Mouse (Mus musculus) brain, embryonic 14.5 days (tissue): Measurements from ENCODE around the gene Bco2. TPM values are rescaled to one million over a fixed set of nuclear protein-coding genes. Genes with fewer than 3 reads are reported as not detected.

Experiments
- DNase-seq: peaks from one replicate; pipeline ENCODE4 v3.0.0-alpha.2; 2011; ENCODE audit warnings: low read depth
- CTCF ChIP-seq: fragments of 200-500 bp; IDR thresholded peaks from 2 replicates; pipeline ENCODE4 v1.5.1; 2012; ENCODE audit warnings: inconsistent platforms, mild to moderate bottlenecking, moderate library complexity, borderline replicate concordance; ENCODE audit not compliant: insufficient read depth, insufficient read length; ENCODE audit errors: extremely low read depth
- POLR2A ChIP-seq: fragments of 200-500 bp; IDR thresholded peaks from 2 replicates; pipeline ENCODE4 v1.6.1; 2012; ENCODE audit warnings: mild to moderate bottlenecking, inconsistent platforms, borderline replicate concordance; ENCODE audit not compliant: poor library complexity, insufficient read depth, insufficient read length, severe bottlenecking; ENCODE audit errors: extremely low read depth
- polyA plus RNA-seq: library from polyadenylated mRNA; depleted of rRNA; stranded (reverse); fragments of >200 nt; gene quantifications from 2 replicates; pipeline ENCODE4 v1.2.3, GENCODE M21; 2012

The Bco2 gene
- polyA plus RNA-seq, 1 experiment: 0.26 TPM

DNA sequence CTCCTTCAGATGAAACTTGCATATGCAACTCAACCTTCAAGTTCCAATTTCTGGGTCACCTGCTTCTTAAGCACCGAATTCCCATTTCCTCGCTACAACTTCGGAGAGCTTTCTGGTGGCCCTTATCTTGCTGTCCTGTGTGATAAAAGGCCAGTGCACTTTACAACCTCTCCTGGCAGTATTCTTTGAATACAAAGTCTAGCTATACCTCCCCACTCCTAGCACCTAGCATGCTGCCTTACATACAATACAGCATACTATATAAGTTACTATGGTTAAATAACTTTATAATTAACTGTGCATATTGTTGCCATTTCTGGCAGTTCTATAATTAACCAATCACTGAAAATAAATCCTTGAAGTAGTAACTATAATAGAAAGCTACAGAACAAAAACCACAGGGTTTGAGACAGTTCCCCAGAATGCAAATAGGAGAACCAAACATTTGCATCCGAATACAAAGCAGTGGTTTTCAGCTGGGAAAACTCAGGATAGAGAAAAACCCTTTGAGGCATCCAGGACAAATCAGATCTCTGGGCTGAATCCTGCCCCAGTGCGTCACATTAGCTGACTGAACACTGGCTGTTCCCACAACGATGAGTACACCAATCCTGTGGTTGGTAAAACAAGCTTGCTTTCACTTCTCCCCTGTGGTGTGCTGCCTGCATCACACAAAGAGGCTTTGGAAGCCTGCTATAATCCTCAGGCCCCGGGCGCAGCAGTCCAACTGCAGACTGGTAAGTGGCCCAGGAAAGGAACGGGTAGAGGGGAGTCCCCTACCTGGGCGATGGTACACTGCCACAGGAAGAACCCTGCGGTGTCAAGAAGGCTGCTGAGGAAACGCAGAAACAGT lies 514 bp downstream of the Bco2 start, which contains the start of gene Il18:
Gene Il18 (plus strand): TSS at position 587 of the 853 bp plus-strand sequence.
- TF ChIP-seq POLR2A (peak; percentile 17; the same call in 1 of the 2 replicates), CTCF (no peak)
- DNase-seq: peak; percentile 96

DNA sequence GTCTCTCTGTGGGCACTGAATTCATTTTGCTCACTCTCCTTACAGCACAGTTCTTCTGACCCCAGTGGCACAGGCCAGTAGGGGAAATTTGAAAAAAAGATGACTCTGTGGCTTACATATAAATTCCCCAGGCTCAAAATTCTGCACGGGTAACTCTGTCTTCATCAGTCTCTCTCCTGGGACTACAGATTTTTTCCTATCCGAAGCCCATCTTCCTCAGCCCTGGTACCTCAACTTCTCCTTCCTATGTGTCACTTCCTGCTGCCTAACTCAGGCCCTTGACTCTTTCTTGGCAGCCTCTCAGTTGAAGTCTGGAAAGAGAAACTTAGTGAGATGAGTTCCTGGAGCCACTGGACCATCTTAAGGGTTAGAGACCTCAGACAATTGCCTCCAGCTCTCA lies 1.4 kb downstream of the Bco2 start:
- TF ChIP-seq CTCF: no peak
- no peak for TF ChIP-seq POLR2A
- no peak for DNase-seq

DNA sequence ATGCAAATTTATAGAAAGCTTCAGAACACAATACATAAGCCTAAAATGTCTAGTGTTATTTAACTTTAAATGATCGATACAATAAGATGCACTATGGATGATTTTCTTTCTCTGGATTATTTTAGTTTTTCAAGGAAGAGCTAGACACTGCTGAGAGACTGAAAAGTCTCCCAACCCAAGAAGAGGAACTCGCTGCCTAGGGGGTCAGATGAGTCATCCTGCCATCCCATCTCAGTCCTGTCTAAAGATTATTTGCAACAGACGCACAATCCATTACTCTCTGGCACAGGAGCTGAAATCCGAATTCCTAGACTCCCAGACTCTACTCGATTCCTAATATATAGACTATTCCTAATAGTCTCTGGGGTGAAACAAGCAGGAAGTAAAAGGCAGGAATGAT lies 2.8 kb downstream of the Bco2 start:
- DNase-seq: no peak
- TF ChIP-seq POLR2A (no peak), CTCF (no peak)

DNA sequence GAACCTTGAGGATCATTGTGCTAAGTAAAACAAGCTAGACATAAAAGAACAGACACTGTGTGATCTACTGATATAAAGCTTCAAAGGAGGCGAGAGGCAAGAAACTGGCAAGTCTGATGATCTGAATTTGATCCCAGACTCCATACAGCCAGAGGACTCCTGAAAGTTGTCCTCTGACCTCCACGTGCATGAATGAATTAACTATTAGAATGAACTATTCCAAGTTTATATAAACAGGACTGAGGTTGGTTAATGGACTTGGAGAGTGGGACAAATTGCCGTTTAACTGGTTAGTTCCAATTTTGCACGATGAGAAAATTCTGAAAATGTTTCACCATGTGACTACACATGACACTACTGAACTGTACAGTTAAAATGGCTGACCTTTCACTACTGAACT lies 6.0 kb downstream of the Bco2 start:
- no peak for DNase-seq
- TF ChIP-seq POLR2A (no peak), CTCF (no peak)

DNA sequence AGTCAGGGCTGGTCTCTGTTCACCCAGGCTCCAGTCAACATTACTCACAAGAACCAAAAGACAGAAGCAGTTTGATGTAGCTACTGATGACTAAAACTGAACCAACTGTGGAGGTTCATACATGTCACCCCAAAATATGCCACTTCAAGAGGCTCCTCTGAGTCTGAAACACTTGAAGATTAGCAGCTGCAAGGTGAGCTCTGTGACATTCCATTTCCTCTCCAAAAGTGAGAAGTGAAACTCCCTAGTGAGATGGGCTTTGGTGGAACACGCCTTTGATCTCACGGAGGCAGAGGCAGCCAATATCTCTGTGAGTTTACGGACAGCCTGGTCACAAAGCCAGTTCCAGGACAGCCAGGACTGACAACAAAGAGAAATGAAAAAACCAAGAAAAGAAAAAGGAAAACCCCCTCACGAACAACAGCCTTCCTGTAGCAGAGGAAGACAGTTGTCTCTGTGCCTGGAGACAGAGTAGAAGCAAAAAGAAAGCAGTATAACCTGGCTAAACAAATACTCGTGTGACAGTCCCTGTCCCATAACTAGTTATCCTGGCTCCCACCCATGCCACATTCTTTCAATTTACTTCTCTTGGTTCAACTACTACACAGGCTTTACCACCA lies 7.0 kb downstream of the Bco2 start:
- TF ChIP-seq POLR2A (no peak), CTCF (no peak)
- no peak for DNase-seq

DNA sequence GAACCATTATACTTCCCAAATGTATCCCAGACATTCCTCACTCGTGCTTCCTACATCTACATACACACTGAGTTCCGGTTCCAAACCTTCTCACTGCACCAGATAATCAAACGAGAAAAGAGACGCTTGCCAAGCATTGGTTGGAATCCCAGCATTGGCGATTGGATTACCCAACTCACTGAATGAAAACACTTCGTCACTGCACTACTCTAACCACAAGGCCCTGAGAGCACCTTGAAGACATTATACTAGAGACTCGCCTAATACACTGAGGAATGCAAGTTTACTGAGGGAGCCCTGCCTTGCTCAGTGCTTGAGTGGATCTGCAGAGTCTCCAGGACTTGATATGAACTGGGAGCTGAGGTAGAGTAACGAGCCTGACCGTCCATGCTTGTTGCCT lies 12.6 kb downstream of the Bco2 start:
- TF ChIP-seq CTCF: no peak
- TF ChIP-seq POLR2A: no peak
- DNase-seq: no peak

DNA sequence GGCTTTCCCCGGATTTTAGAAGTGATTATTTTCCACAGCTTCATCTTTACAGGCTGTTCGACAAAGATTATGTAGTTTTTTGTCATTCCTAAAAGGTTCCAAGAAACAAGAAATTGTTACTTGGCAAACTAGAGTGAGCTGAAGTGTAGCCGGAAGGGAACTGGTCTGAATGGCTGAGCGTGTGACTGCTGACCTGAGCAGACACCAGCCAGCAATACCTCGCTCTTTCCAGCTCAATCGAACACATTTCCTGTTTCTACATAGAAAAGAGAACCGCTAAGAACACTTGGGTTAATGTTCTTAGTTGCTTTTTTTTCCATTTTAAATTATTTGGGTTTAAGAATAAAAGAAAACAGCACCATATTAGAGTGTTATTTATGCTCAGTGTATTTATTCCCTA lies 14.8 kb downstream of the Bco2 start:
- TF ChIP-seq POLR2A: no peak
- TF ChIP-seq CTCF: no peak
- DNase-seq: peak; percentile 7

DNA sequence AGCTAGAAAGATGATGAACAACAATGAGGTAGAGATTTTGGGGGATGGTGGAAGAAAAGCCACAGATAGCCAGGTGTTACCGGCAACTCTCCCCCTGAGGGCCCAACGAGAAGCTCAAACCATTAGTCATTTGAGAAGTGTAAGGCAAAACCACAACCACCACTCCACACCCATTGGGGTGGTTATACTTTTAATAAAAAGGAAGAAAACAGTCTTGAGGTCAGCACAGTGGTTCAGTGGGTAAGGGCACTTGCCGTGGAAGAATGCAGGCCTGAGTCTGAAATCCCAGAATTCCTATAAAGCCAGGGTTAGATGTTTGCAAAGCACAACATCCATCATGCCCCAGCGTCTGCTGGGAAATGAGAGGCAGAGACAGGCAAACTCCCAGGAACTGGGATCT lies 17.7 kb downstream of the Bco2 start:
- TF ChIP-seq CTCF (no peak), POLR2A (no peak)
- DNase-seq: no peak

DNA sequence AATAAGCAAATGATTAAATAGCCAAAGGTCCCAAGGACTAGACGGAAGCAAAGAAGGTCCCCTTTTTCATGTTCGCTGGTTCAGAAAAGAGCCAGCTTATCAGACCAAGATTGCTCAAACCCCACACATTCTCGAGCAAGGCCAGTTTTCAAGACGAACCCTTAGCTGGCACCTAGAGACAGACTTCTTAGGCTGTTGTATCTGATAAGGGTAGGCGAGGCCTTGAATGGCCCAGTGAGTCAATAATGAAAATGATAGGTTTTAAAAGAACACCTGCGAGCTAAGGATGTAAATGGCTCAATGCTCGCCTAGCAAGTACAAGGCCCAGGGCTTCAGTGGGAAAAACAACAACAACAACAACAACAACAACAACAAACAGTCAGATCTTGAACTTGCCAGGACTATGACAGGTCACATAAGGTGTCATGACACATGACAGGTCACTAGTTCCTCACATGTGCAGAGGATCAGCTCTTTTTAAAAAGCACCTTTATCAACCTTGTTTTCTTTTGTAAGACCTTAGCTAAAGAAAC lies 18.3 kb downstream of the Bco2 start:
- TF ChIP-seq POLR2A: no peak
- no peak for TF ChIP-seq CTCF
- DNase-seq: no peak

DNA sequence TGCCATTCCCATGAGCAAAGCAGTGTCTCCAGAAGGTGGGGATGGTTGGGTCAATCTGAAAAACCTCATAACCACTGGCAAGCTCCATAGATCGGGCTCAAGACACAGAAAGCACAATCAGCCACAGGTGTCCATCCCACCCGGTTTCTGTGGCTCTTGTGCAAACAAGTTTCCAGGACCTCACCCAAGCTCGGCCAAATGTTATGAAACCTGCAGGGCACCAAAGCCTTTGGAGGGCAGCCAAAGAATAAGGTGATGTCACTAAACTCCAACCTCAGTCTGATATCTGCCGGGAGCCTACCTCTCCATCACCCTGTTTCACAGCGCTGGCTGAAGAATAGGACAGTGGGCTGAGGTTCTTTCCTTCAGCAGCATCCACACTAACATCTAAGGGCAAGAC lies 19.1 kb downstream of the Bco2 start:
- TF ChIP-seq POLR2A (no peak), CTCF (no peak)

DNA sequence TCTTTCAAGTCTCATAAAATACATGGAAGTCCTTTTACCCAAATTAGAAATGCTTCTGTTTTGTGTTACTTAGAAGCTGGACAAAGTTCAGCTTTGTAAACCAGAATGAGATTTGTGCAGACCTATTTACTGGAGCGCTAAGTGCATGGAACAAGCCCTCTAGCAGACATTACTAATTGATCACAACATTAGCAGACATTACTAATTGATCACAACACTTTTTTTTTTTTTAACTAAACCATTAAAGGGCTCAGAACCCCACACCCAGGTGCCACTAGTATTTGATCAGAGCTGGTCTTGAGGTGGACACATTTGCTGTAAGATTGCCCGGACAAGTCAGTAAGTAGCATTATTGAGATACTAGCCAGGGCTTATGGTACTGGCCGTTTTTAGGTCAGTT lies 21.2 kb downstream of the Bco2 start:
- no peak for TF ChIP-seq CTCF
- peak; percentile 8 for DNase-seq

More for the DNA sequence above, 19.1 kb downstream of the Bco2 start:
- DNase-seq: no peak
